ENCODE assay signal across 8 mouse cellular contexts in the genomic region with DNA sequence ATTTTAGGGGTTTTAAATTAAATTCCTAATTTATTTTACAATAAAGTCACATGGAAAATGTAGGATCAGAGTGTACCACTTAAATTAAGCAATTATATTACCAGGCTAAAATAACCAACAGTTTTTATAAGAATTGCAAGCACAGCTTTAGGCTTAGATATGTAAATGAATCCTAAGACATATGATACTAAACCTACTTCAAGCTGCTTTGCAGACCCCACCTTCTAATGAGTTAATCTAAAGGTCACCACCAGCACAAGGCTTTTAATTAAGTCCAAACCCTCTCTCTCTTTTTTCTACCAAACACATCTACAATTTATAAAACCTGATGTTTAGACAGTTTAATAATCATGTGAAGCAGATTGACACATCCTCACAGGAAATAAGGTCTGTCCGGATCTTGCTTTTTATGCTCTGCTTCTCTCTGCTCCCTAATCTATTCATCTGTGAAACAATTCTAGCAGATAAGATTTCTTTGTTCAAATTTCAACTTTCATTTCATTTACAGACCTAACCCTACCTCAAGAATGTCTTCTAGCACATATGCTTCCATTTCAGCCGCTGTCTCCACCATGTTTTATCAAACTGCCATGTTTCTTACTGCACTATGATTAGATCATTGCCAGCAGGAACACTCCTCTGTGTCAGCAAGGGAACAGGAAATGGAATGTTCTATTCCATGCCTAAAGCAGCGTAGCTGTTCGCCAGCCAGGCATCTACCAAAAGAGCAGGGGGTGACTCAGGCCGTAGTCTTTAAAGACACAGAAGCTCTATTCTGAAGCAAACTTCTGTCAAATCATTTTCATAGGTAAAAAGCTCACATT. TPM values are rescaled to one million over a fixed set of nuclear protein-coding genes. Genes with fewer than 3 reads are reported as not detected.
DNase-seq lines count a peak whose midpoint lies in the region; ATAC-seq and TF ChIP-seq lines count a peak whose summit lies in the region.

No protein-coding gene starts in this region.

- H3K27me3 ChIP-seq in hindbrain, embryonic 15.5 days, result no peaks in the 10 kb centered on the region
- H3K27me3 ChIP-seq in lung, embryonic 15.5 days, result no peaks in the 10 kb centered on the region

- peak overlapping the region; percentile 71 for H3K4me3 ChIP-seq in gastrocnemius, adult 2 months
- H3K4me3 ChIP-seq in hindbrain, embryonic 15.5 days, result peak overlapping the region; percentile 44
- peak overlapping the region; percentile 14 for H3K4me3 ChIP-seq in lung, embryonic 15.5 days

- peak overlapping the region; percentile 37 for H3K9ac ChIP-seq in hindbrain, embryonic 15.5 days
- no peak overlapping the region for H3K9ac ChIP-seq in lung, embryonic 15.5 days

- no peak for TF ChIP-seq CTCF in gastrocnemius, adult 2 months (IDR thresholded peaks at IDR 0.05)

- peak overlapping the region; percentile 87 for H3K27ac ChIP-seq in gastrocnemius, adult 2 months
- H3K27ac ChIP-seq in hindbrain, embryonic 15.5 days (replicated peaks), result peak overlapping the region; percentile 66
- no peak overlapping the region for H3K27ac ChIP-seq in lung, embryonic 15.5 days

- peak overlapping the region; percentile 61 for H3K4me2 ChIP-seq in hindbrain, embryonic 15.5 days
- peak overlapping the region; percentile 27 for H3K4me2 ChIP-seq in lung, embryonic 15.5 days

- DNase-seq in adrenal gland, adult (ENCODE audit: inconsistent age in 2 of 2, low spot score in 1 of 2), result peak; percentile 76 to 90
- peak; percentile 67 to 79 for DNase-seq in cerebellum, postnatal 25 days
- peak; percentile 81 for DNase-seq in gastrocnemius, adult 2 months
- DNase-seq in layer of hippocampus, postnatal 10 days (ENCODE audit: low spot score in 2 of 2), result peak; percentile 56 to 65
- DNase-seq in ovary, postnatal 14 days (ENCODE audit: low spot score), result peak; percentile 11
- DNase-seq in B cell, adult 2 months, result no peak

- H3K36me3 ChIP-seq in hindbrain, embryonic 15.5 days, result no peaks in the 10 kb centered on the region
- H3K36me3 ChIP-seq in lung, embryonic 15.5 days, result no peaks in the 10 kb centered on the region

- 9% methylated on average over 5 of the region's 5 CpGs for WGBS in hindbrain, embryonic 15.5 days
- WGBS in lung, embryonic 15.5 days, result 38% methylated on average over 5 of the region's 5 CpGs

- peak; percentile 95 for ATAC-seq in hindbrain, embryonic 15.5 days (ENCODE audit: low FRiP score, low read depth)
- peak; percentile 78; the same call in 1 of the 2 replicates for ATAC-seq in lung, embryonic 15.5 days (ENCODE audit: borderline replicate concordance, extremely low read depth, low FRiP score, low TSS enrichment)

- H3K9me3 ChIP-seq in hindbrain, embryonic 15.5 days, result no peaks in the 10 kb centered on the region
- no peaks in the 10 kb centered on the region for H3K9me3 ChIP-seq in lung, embryonic 15.5 days

- peaks cover 24% of the 10 kb centered on the region for H3K4me1 ChIP-seq in hindbrain, embryonic 15.5 days (replicated peaks)
- H3K4me1 ChIP-seq in lung, embryonic 15.5 days, result peaks cover 8% of the 10 kb centered on the region

- intact Hi-C loops in gastrocnemius, adult 2 months (cut with DNase I), result no loop called here

RNA-seq across cellular contexts. Expression of a gene that starts 27.0 kb away (rescaled TPM):
- total RNA-seq in gastrocnemius, adult 2 months (2021), result 10 to 100 TPM; 48.2 to 55.3 TPM
- polyA plus RNA-seq in hindbrain, embryonic 15.5 days (2015; fragmentation: Nextera tagmentation; extraction: Ambion mirVana), result 26.5 and 28.8 TPM in 2 replicates
- 100 to 1,000 TPM; 106 to 109 TPM for total RNA-seq in layer of hippocampus, postnatal 10 days (2021)
- polyA plus RNA-seq in lung, embryonic 15.5 days (2015; fragmentation: Nextera tagmentation; extraction: Ambion mirVana), result 20.4 and 21.6 TPM in 2 replicates

RNA-seq across cellular contexts. Expression of a gene that starts 27.7 kb away (rescaled TPM):
- total RNA-seq in gastrocnemius, adult 2 months (2021), result under 1 TPM; 0.47 to 0.56 TPM
- 4.7 and 4.8 TPM in 2 replicates for polyA plus RNA-seq in hindbrain, embryonic 15.5 days (2015; fragmentation: Nextera tagmentation; extraction: Ambion mirVana)
- 1 to 10 TPM; 1.5 to 2.4 TPM for total RNA-seq in layer of hippocampus, postnatal 10 days (2021)
- polyA plus RNA-seq in lung, embryonic 15.5 days (2015; fragmentation: Nextera tagmentation; extraction: Ambion mirVana), result 5.2 and 7.1 TPM in 2 replicates

Comparison
In these comparisons a context has a peak if more than half of its experiments do, and no peak if none do; other contexts are left out.
1. DNase-seq: peak in adrenal gland, adult (2 of 2), cerebellum, postnatal 25 days (2 of 2), gastrocnemius, adult 2 months (single experiment), layer of hippocampus, postnatal 10 days (2 of 2) and ovary, postnatal 14 days (single experiment); none in B cell, adult 2 months (0 of 2).
2. H3K4me3 ChIP-seq: peak in every context shown above with its lines; median percentile 71 in gastrocnemius, adult 2 months; 44 in hindbrain, embryonic 15.5 days; 14 in lung, embryonic 15.5 days.